Mouse (Mus musculus) ES-Bruce4 (cell line): ENCODE data around the gene Xndc1.

Experiments used
- CTCF ChIP-seq: IDR thresholded peaks from one replicate; pipeline ENCODE4 v1.8.1; 2011; ENCODE audit warnings: low read depth, low read length
- POLR2A ChIP-seq: IDR thresholded peaks from one replicate; pipeline ENCODE4 v1.8.1; 2011; ENCODE audit warnings: low read length; ENCODE audit not compliant: insufficient read depth

GRCm38 (mm10) chr7:102100868-102101267, 35.6 kb downstream of the Xndc1 start:
- no peak for TF ChIP-seq POLR2A
- TF ChIP-seq CTCF = no peak
